Mouse (Mus musculus) c-Kit-positive CD71-positive TER-119-positive erythroid progenitor cells, embryonic 14.5 days (primary cell): ENCODE measurements around the gene Gphb5.
"Not testable (repeated sequence)": the region's sequence is repeated elsewhere in the genome, so short reads cannot be mapped to it uniquely, and the experiment has no call there.

Source experiments
- DNase-seq: peaks from one replicate; pipeline ENCODE4 v3.0.0-alpha.2; 2013; ENCODE audit warnings: low spot score

Gphb5 gene

GRCm38 (mm10) chr12:75416681-75417080 lies at the start of gene Gphb5:
Gene Gphb5, minus strand, starts transcription at chr12:75416781.
- DNase-seq: no peak

- no peak for DNase-seq
Measured at GRCm38 (mm10) chr12:75466206-75466605, 49.6 kb upstream of the Gphb5 start.

GRCm38 (mm10) chr12:75464016-75464769 lies 47.6 kb upstream of the Gphb5 start:
- no peak for DNase-seq

- DNase-seq: no peak
Measured at GRCm38 (mm10) chr12:75460561-75460960, 44.0 kb upstream of the Gphb5 start.

GRCm38 (mm10) chr12:75459656-75460055 lies 43.1 kb upstream of the Gphb5 start:
- no peak for DNase-seq

GRCm38 (mm10) chr12:75453441-75453840 lies 36.9 kb upstream of the Gphb5 start:
- DNase-seq: no peak

- peak; percentile 23 for DNase-seq
Measured at GRCm38 (mm10) chr12:75453027-75453426, 36.4 kb upstream of the Gphb5 start.

- DNase-seq: no peak
Measured at GRCm38 (mm10) chr12:75450592-75450991, 34.0 kb upstream of the Gphb5 start.

DNA sequence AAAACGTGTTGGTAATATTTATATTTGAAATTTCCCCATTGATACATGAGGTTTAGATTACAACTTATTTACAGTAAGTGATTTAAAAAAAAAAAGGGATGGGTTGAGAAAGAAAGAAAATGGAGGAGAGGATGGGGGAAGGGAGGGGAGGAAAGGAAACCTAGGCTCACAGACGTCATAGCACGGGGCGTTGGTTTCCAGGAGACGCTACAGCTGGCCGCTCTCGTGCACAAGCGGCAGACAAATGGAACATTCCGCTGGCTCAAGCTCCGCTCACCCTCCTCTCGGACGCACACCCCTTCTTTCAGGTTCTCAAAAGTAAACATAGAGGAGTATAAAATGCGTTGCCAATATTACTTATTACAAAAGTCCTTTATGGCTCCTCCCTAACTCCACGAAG lies 33.4 kb upstream of the Gphb5 start:
- no peak for DNase-seq

- DNase-seq: no peak
Measured at GRCm38 (mm10) chr12:75449475-75449966, 32.9 kb upstream of the Gphb5 start.

DNA sequence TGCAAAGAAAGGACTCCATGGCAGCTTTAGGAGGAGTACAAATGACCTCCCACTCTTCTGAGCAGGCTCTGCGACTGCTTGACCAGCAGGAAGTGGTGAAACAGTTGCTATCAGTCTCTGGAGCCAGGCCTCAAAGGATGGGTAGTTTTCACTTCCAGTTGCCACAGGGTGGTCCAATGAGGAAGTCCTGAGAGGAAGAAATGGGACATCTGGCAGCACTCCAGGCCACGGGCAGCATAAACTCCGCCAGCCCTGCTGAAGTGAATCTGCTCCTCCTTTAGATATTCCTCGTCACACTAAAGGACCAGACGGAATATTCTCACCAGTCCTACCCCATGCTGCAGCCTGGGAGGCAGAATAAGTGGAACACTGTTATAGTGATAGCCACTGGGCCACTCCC lies 32.3 kb upstream of the Gphb5 start:
- DNase-seq: no peak

DNA sequence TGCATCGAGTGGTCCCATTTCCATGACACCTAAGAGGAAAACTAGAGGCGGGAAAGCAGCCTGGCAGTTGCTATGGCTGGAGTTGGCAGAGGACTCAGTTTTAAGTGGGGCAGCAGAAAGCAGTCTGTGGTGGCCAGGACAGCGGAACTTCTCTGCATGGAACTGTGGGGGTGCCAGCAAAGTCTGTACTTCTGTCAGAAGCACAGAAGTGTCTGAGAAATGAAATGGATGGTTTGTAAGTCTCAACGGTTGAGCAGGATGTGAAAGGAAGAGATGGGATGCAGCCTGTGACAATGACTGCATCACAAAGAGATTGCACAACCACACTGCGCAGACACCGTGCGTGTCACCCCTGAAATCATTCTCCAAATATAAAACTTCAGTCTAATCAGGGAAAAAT lies 29.7 kb upstream of the Gphb5 start:
- DNase-seq: no peak

DNA sequence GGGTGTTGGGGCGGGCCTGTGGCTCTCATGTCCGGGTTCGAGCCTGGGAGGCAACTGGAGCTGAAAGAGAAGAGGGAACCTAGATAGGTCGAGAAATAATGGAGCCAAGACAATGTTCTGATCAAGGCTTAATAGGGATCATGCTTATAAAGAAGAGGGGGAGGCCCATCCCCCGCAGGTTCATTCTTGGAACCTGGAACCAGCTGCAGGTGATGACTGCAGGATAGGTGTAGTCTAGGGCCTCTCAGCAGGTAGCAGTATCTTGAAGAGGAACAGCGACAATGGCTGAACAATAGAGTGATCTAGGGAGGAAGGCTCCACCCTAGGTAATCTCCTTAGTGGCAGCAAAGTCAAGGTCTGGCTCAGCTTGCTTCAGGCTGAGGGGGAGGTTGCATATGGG lies 15.8 kb upstream of the Gphb5 start:
- not testable (repeated sequence) for DNase-seq

DNA sequence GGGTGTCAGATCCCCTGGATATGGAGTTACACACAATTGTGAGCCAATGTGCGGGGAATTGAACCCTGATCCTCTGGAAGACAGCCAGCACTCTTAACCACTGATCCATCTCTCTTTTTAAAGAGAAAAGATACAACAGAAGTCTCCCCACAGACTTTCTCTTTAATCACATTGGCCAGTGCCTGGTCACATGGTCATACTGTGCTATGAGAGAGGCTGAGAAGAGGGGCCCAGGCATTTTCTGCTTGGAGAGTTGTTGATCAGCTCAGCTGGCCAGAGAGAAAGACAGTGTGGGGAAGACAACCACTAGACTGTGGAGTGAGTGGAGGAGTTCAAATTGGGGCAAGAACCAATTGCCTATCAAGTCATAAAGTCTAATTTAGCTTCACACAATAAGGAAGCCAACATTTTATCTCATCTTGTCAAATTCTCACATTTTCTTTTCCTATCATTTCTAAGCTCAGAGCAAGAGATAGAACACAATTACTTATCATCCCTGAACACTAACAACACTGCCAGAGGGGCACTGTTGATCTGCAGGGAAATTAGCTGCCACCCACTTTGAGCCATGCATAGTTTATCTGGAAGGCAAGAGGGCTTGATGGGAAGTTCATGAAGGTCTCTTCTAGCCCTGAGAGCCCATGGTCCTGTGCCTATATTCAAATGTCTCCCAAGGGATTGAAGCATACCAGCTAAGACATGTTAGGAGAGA lies 13.3 kb upstream of the Gphb5 start:
- DNase-seq: peak; percentile 4

DNA sequence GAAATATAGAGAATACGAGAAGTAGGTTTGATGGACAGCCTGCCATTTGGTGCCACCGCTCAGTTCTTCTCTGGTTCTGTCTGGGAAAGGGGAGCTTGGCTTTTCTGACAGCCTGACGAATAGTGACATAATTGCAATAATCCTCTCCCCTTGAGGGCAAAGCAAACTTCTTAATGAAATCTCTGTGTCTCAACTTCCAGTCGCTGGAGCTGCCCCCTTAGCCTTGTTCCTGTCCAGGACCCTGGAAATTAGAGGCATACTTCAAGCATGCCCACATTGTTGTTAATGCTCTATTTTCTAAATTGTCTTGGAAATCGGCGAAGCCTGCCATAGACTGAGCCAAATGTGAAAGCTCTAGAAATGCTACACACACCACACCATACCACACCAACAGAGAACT lies 12.1 kb upstream of the Gphb5 start:
- no peak for DNase-seq

DNA sequence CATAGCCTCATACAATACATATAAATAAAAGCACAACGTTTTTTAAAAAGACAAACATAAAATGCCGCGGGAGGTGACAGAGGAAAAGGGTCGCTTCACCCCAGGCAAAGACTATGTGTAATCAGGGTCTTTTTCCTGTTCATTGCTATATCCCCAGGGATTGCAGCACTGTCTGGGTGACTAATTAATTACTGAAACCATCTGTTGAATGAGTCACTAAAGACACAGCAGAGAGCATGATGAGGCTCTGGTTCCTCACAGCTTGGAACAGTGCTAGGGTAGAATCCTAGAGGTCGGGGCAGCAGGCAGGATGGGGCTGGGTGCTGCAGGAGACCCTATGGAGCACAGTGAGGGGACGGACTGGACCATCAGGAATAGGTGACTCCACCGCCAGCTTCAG lies 9.3 kb upstream of the Gphb5 start:
- no peak for DNase-seq

DNA sequence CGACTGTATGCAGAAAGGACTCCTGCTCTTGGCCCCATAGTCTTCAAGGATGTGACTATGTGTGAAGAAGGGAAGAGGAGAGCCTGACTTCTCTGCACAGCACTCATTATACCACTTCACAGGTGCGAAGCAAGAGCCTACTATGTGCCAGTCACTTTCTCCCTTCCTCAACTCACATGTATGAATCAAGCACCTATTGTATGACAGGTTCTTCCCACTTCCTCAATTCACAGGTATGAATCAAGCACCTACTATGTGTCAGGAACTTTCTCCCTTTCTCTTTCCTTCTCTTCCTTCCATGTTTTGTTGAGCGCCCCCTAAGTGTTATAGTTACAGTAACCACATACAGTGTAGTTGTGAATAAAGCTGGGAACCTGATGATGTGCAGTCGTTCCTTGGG lies 8.2 kb upstream of the Gphb5 start:
- DNase-seq: no peak

DNA sequence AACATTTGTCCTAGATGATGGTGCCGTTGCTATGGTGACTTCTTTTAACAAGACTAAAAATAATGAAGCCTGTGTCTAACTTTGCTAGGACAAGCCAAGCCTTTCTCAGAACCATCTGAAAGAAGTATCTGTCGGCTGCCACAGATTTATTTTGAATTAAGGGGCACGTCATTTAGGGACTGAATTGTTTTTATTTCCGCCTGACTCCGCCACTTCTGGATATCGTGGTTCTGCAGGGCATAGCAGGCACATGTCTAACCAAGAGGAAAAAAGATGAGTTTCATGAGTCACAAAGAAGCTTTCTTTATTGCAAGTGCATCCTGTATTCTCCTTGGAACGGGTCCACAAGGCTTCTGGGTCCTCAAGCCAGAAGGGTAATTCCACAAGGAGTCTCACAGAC lies 7.8 kb upstream of the Gphb5 start:
- DNase-seq: no peak

DNA sequence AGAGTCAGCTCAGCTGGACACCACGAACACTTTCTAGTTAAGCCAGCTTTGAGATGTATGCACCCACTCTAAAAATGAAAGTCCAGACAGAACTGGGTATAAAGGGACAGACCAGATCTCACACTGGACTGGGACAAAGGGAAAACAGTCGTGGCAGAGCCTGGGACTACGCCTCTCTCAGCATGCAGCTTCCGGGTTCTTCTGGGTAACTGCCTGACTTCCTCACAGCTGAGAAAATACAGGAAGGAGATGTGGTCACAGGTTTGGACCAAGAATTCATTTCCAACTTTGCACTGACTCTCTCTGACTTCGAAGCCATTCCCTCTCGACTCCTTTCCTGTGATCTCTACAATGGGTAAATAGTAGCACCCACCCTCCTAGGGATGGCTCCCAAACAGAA lies 1.6 kb downstream of the Gphb5 start:
- no peak for DNase-seq

DNA sequence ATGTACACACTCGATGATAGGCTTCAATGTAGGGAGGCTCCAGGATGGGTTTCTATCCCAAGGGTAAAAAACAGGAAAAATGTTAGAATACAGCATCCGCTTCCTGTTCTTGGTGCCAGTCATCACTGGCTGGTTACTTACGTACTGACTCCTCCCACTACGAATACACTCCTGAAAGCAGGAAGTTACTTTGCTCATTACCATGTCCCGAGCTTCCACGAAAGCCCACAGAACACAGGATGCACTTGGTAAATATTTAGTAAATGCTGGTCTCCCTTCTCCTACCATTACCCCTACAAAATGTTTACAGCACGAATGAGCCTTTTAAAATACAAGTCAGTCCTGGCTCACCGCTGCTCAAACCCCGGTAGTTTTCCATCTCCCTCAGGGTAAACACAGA lies 3.6 kb downstream of the Gphb5 start:
- DNase-seq: no peak

- no peak for DNase-seq
Measured at GRCm38 (mm10) chr12:75397077-75397476, 19.5 kb downstream of the Gphb5 start.

- DNase-seq: no peak
Measured at GRCm38 (mm10) chr12:75396616-75397015, 20.0 kb downstream of the Gphb5 start.

- DNase-seq: no peak
Measured at GRCm38 (mm10) chr12:75394011-75394773, 22.4 kb downstream of the Gphb5 start.
